Mouse (Mus musculus): ENCODE results near the gene Agps. TPM values are rescaled to one million over a fixed set of nuclear protein-coding genes. Genes with fewer than 3 reads are reported as not detected.

The Agps gene
- polyA plus RNA-seq, 1 experiment from 2014 or later, result 24.7 TPM

DNA sequence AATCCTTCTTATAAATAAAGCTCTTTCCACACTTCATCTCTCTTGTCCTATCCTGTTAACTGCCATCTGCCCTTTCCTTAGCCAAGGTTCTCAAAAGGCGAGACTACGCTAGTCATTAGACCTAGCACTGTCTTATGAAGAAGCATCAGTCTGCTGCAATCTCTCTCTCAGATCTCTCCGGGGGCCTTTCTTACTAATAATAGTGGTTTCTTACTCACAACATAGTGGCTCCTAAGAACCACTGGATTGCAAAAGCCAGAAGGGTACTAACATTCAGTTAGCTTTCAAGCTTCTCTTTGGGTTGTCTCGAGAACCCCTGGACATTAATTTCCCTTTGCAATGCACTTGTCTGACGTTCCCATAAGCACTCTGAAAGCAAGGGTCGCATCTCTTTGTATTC lies 26.2 kb upstream of the Agps start:
- no peak overlapping the region for H3K4me3 ChIP-seq (ENCODE audit: low read length)
- no peaks in the 10 kb centered on the region for H3K36me3 ChIP-seq (ENCODE audit: control insufficient read depth, insufficient read depth)
- 0 out of 2 replicates have a peak, but pooled peaks cover 2% of the 10 kb centered on the region for H3K4me1 ChIP-seq (ENCODE audit: control insufficient read depth, insufficient read depth, low read length)
- H3K9me3 ChIP-seq (replicated peaks; ENCODE audit: control insufficient read depth, low read length), result no peaks in the 10 kb centered on the region
- H3K27me3 ChIP-seq (ENCODE audit: control insufficient read depth, insufficient read depth, low read length), result no peaks in the 10 kb centered on the region
- no peak overlapping the region for H3K27ac ChIP-seq (ENCODE audit: low read length)
- WGBS, result 85% methylated on average over 6 of the region's 6 CpGs
- H3K9ac ChIP-seq (ENCODE audit: low read length), result no peak overlapping the region
- ATAC-seq (replicated peaks; ENCODE audit: extremely low read depth, insufficient read depth, low FRiP score), result no peak
- H3K4me2 ChIP-seq (ENCODE audit: low read depth, low read length), result no peak overlapping the region

DNA sequence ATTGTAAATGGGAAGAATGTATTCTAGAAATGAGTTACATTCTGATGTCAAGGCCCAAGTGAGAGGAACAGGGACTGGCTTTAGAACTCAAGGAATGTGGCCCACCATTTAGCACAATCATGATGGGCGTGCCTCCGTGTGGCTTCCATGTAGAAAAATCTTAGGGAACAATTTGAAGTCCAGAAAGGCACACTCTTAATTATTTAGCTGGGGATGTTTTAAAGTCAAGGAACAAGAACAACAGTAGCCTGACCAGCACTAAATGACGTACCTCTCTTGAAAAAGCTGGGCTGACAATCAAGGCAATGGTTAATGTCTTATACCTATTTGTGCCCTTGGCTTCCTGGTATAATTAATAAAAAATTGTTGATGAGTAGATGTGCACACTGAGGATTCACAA lies 25.1 kb upstream of the Agps start:
- Histone ChIP-seq H3K9ac (ENCODE audit: low read length) (no peak overlapping the region), H3K27ac (ENCODE audit: low read length) (no peak overlapping the region), H3K4me3 (ENCODE audit: low read length) (no peak overlapping the region), H3K36me3 (ENCODE audit: control insufficient read depth, insufficient read depth) (no peaks in the 10 kb centered on the region), H3K4me2 (ENCODE audit: low read depth, low read length) (no peak overlapping the region), H3K9me3 (replicated peaks; ENCODE audit: control insufficient read depth, low read length) (no peaks in the 10 kb centered on the region), H3K27me3 (ENCODE audit: control insufficient read depth, insufficient read depth, low read length) (no peaks in the 10 kb centered on the region), H3K4me1 (ENCODE audit: control insufficient read depth, insufficient read depth, low read length) (0 out of 2 replicates have a peak, but pooled peaks cover 2% of the 10 kb centered on the region)
- 86% methylated on average over 3 of the region's 3 CpGs for WGBS
- ATAC-seq (replicated peaks; ENCODE audit: extremely low read depth, insufficient read depth, low FRiP score), result no peak

DNA sequence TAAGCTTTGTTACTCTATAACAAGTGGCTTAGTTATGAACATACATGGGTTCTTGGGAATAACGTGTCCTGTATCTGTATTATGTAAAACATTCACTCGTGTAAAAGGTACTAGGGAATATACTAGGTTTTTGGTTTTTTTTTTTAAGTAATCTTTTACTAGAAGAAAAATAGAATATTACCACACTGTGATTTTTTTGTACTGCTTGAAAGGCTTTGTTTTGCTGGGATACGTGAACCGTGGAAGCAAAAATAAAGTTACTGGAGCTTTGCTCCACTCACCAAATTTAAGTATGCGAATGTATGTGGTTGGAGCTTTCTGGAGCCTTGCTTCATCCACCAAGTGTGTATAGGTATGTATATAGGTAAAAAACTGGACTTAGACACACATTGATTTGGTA lies 24.5 kb upstream of the Agps start:
- H3K9me3 ChIP-seq (replicated peaks; ENCODE audit: control insufficient read depth, low read length), result no peaks in the 10 kb centered on the region
- no peaks in the 10 kb centered on the region for H3K27me3 ChIP-seq (ENCODE audit: control insufficient read depth, insufficient read depth, low read length)
- H3K36me3 ChIP-seq (ENCODE audit: control insufficient read depth, insufficient read depth), result no peaks in the 10 kb centered on the region
- WGBS, result 94% methylated on average over 5 of the region's 5 CpGs
- H3K4me2 ChIP-seq (ENCODE audit: low read depth, low read length), result no peak overlapping the region
- no peak overlapping the region for H3K27ac ChIP-seq (ENCODE audit: low read length)
- no peak for ATAC-seq (replicated peaks; ENCODE audit: extremely low read depth, insufficient read depth, low FRiP score)
- no peaks in the 10 kb centered on the region for H3K4me1 ChIP-seq (ENCODE audit: control insufficient read depth, insufficient read depth, low read length)
- no peak overlapping the region for H3K4me3 ChIP-seq (ENCODE audit: low read length)
- H3K9ac ChIP-seq (ENCODE audit: low read length), result no peak overlapping the region

DNA sequence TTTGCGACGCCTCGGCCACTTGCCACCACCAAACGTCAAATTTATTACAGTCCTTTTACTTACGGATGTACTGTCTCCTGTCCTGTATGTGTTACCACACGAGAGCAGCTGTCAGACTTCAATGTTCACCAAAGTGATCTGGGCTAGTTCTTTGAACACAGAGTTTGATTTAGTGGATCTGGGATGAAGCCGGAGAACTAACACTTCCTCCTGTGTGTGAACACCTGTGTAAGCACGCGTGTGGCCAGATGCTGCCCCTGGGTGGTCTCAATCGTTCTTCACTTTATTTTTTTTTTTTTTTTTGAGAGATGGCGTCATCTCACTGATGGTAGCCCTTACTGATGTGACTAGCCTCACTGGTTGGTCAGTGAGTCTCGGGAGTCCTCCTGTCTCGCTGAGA lies 17.1 kb upstream of the Agps start:
- WGBS, result 68% methylated on average over 13 of the region's 13 CpGs
- Histone ChIP-seq H3K4me2 (ENCODE audit: low read depth, low read length) (no peak overlapping the region), H3K4me3 (ENCODE audit: low read length) (no peak overlapping the region), H3K9ac (ENCODE audit: low read length) (no peak overlapping the region), H3K36me3 (ENCODE audit: control insufficient read depth, insufficient read depth) (no peaks in the 10 kb centered on the region), H3K4me1 (ENCODE audit: control insufficient read depth, insufficient read depth, low read length) (no peaks in the 10 kb centered on the region), H3K27me3 (ENCODE audit: control insufficient read depth, insufficient read depth, low read length) (no peaks in the 10 kb centered on the region), H3K9me3 (replicated peaks; ENCODE audit: control insufficient read depth, low read length) (no peaks in the 10 kb centered on the region), H3K27ac (ENCODE audit: low read length) (no peak overlapping the region)
- ATAC-seq (replicated peaks; ENCODE audit: extremely low read depth, insufficient read depth, low FRiP score), result no peak

DNA sequence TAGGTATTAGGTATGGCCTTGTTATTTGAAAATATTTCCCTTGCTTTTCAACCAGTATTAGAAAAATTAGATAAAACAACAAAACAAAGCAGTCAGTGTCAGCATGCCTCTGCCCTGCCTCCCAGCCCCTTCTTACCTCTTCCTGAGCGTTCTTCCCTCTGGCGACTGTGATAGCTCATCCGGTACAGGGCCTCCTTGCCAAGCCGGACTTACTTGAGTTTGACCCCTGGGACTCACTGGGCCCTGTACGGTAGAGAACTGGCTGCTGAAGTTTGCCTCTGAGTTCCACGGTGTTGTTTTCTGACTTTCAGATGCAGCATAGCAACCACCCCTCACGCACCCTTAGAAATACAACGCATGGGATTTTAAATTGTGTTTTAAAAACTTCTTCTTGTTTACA lies 16.5 kb upstream of the Agps start:
- no peaks in the 10 kb centered on the region for H3K4me1 ChIP-seq (ENCODE audit: control insufficient read depth, insufficient read depth, low read length)
- H3K36me3 ChIP-seq (ENCODE audit: control insufficient read depth, insufficient read depth), result no peaks in the 10 kb centered on the region
- H3K4me2 ChIP-seq (ENCODE audit: low read depth, low read length), result no peak overlapping the region
- WGBS, result 62% methylated on average over 8 of the region's 8 CpGs
- no peaks in the 10 kb centered on the region for H3K27me3 ChIP-seq (ENCODE audit: control insufficient read depth, insufficient read depth, low read length)
- H3K4me3 ChIP-seq (ENCODE audit: low read length), result no peak overlapping the region
- no peaks in the 10 kb centered on the region for H3K9me3 ChIP-seq (replicated peaks; ENCODE audit: control insufficient read depth, low read length)
- H3K9ac ChIP-seq (ENCODE audit: low read length), result no peak overlapping the region
- H3K27ac ChIP-seq (ENCODE audit: low read length), result no peak overlapping the region
- no peak for ATAC-seq (replicated peaks; ENCODE audit: extremely low read depth, insufficient read depth, low FRiP score)

DNA sequence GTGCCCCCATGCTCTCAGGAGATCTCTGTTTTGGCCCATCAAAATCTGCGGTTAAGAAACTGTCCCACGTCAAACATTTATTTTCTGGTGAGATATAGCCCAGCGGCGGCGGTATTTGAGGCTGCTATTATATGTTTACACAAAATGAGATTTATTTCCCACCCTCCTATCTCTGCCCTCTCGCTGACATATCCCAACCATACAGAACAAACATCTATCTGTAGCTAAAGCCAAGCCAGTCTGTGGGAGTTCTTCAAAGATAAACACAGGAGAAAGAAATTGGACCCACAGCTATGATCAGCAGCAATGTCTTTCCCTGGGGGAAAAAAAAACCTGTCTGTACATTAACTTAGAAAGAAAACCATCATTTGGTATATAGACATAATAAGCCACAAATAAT lies 15.3 kb upstream of the Agps start:
- Histone ChIP-seq H3K36me3 (ENCODE audit: control insufficient read depth, insufficient read depth) (no peaks in the 10 kb centered on the region), H3K4me1 (ENCODE audit: control insufficient read depth, insufficient read depth, low read length) (no peaks in the 10 kb centered on the region), H3K9ac (ENCODE audit: low read length) (no peak overlapping the region), H3K27me3 (ENCODE audit: control insufficient read depth, insufficient read depth, low read length) (no peaks in the 10 kb centered on the region), H3K9me3 (replicated peaks; ENCODE audit: control insufficient read depth, low read length) (no peaks in the 10 kb centered on the region), H3K4me2 (ENCODE audit: low read depth, low read length) (no peak overlapping the region), H3K27ac (ENCODE audit: low read length) (no peak overlapping the region), H3K4me3 (ENCODE audit: low read length) (no peak overlapping the region)
- WGBS, result 67% methylated on average over 6 of the region's 6 CpGs
- no peak for ATAC-seq (replicated peaks; ENCODE audit: extremely low read depth, insufficient read depth, low FRiP score)

DNA sequence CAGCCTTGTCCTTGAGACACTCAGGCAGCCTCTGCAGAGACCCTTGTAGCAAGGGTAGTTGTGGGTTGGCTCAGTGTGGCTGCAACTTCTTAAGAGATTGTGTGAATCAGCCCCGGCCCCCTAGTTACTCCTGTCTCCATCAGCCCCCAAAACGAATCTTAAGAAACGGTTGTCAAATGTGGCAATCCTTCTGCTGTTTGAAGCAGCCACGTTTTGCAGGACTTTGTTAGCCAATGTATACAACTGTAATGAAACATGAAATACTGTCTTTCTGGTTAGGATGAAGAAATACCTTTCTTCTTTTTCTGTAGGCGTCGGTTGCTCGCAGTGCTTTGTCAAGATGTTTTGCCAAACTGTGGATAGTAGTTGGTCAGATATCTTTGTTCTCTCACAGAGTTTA lies 13.3 kb upstream of the Agps start:
- Histone ChIP-seq H3K4me2 (ENCODE audit: low read depth, low read length) (no peak overlapping the region), H3K27me3 (ENCODE audit: control insufficient read depth, insufficient read depth, low read length) (no peaks in the 10 kb centered on the region), H3K9ac (ENCODE audit: low read length) (no peak overlapping the region), H3K4me3 (ENCODE audit: low read length) (no peak overlapping the region), H3K36me3 (ENCODE audit: control insufficient read depth, insufficient read depth) (no peaks in the 10 kb centered on the region), H3K4me1 (ENCODE audit: control insufficient read depth, insufficient read depth, low read length) (no peaks in the 10 kb centered on the region), H3K27ac (ENCODE audit: low read length) (no peak overlapping the region), H3K9me3 (replicated peaks; ENCODE audit: control insufficient read depth, low read length) (no peaks in the 10 kb centered on the region)
- WGBS, result 67% methylated on average over 7 of the region's 7 CpGs
- ATAC-seq (replicated peaks; ENCODE audit: extremely low read depth, insufficient read depth, low FRiP score), result no peak

DNA sequence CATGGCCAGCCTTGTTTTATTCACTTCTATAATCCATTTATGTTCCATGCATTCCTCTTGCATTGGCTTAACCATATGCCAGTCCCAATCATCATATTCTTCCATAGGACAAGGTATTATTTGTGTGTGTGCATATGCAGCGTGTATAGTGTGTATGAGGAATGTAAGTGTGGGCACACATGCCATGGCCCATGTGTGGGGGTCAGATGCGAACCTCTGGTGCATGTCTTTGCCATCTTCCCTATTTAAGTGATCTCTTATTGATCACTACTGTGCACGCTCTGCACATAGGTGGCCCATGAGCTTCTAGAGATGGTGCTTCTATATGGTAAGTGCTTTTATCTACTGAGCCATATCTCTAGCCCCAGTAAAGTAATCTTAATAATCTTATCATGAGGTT lies 12.2 kb upstream of the Agps start:
- Histone ChIP-seq H3K36me3 (ENCODE audit: control insufficient read depth, insufficient read depth) (no peaks in the 10 kb centered on the region), H3K9ac (ENCODE audit: low read length) (no peak overlapping the region), H3K9me3 (replicated peaks; ENCODE audit: control insufficient read depth, low read length) (no peaks in the 10 kb centered on the region), H3K27me3 (ENCODE audit: control insufficient read depth, insufficient read depth, low read length) (no peaks in the 10 kb centered on the region), H3K4me2 (ENCODE audit: low read depth, low read length) (no peak overlapping the region), H3K4me1 (ENCODE audit: control insufficient read depth, insufficient read depth, low read length) (no peaks in the 10 kb centered on the region), H3K27ac (ENCODE audit: low read length) (no peak overlapping the region), H3K4me3 (ENCODE audit: low read length) (no peak overlapping the region)
- no peak for ATAC-seq (replicated peaks; ENCODE audit: extremely low read depth, insufficient read depth, low FRiP score)
- 80% methylated on average over 3 of the region's 3 CpGs for WGBS

DNA sequence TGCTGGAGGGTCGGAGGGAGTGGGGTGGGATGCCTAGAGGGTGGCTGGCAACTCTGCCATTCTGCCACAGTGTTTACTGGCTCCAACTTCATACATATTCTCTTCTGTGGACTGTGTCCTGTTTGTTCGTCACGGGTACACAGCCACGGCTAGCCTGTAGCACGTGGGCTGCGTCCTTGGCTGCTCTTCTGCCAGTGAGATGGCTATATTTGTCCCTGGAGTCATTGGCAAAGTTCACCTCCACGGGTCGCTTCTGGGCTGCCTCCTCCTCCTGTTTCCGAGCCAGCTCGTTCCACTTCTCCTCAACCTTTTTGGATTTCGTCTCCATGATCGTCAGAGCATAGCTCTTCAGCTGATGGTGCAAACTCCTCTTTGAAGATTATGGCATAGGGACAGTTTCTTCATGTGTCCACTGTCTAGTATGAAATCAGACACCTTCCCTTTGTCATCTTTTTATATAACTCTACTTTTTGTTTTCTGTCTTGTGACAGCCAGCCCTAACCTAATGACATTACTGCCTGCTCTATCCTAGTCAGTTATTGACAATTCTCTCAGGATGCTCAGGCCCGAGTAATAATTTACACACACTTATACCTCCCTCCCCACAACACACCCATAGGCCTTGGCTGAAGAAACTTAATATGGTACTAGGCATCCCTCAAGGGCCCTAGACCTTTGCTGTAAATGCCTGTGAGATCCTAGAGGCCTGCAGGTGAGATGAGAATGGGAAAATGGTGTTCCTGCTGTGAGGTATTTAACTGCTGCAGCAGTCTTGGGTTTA lies 9.8 kb upstream of the Agps start:
- Histone ChIP-seq H3K27me3 (ENCODE audit: control insufficient read depth, insufficient read depth, low read length) (no peaks in the 10 kb centered on the region), H3K4me3 (ENCODE audit: low read length) (no peak overlapping the region), H3K9ac (ENCODE audit: low read length) (no peak overlapping the region), H3K36me3 (ENCODE audit: control insufficient read depth, insufficient read depth) (no peaks in the 10 kb centered on the region), H3K4me1 (ENCODE audit: control insufficient read depth, insufficient read depth, low read length) (no peaks in the 10 kb centered on the region), H3K4me2 (ENCODE audit: low read depth, low read length) (no peak overlapping the region), H3K27ac (ENCODE audit: low read length) (no peak overlapping the region), H3K9me3 (replicated peaks; ENCODE audit: control insufficient read depth, low read length) (no peaks in the 10 kb centered on the region)
- 0 out of 2 replicates have a peak, but pooled peaks have one; percentile 18 for ATAC-seq (replicated peaks; ENCODE audit: extremely low read depth, insufficient read depth, low FRiP score)
- 66% methylated on average over 13 of the region's 13 CpGs for whole genome bisulfite sequencing

All from heart, embryonic 16.5 days (tissue).